Mouse (Mus musculus) limb, embryonic 14.5 days (tissue): ENCODE data around the gene Ubqlnl. TPM values are rescaled to one million over a fixed set of nuclear protein-coding genes. Genes with fewer than 3 reads are reported as not detected.

Source experiments
- ATAC-seq: fragments of 200-750 bp; cut with Nextera tagmentation; 2 replicates; pipeline ENCODE4 v1.8.0; 2017; ENCODE audit warnings: low read depth, moderate number of reproducible peaks, moderate TSS enrichment; ENCODE audit not compliant: low FRiP score
- DNase-seq: peaks from one replicate; pipeline ENCODE4 v3.0.0-alpha.2; 2015; ENCODE audit warnings: low spot score
- H3K27ac ChIP-seq: fragments of 300-500 bp; sonication (generic); replicated peaks from 2 replicates; pipeline ENCODE4 v1.5.1; 2014; ENCODE audit warnings: low read depth, mild to moderate bottlenecking, low read length, moderate library complexity, mixed read lengths
- H3K27me3 ChIP-seq: fragments of 300-500 bp; sonication (generic); 2 replicates; pipeline ENCODE4 v1.6.1; 2014; ENCODE audit warnings: low read length, mixed read lengths; ENCODE audit not compliant: control insufficient read depth, insufficient read depth
- H3K36me3 ChIP-seq: fragments of 300-500 bp; sonication (generic); 2 replicates; pipeline ENCODE4 v1.6.1; 2014; ENCODE audit warnings: mild to moderate bottlenecking, low read length, moderate library complexity, mixed read lengths; ENCODE audit not compliant: control insufficient read depth, insufficient read depth
- H3K4me1 ChIP-seq: fragments of 300-500 bp; sonication (generic); 2 replicates; pipeline ENCODE4 v1.6.1; 2014; ENCODE audit warnings: antibody characterized with exemption, low read length, mixed read lengths; ENCODE audit not compliant: control insufficient read depth, insufficient read depth
- H3K4me2 ChIP-seq: fragments of 300-500 bp; sonication (generic); replicated peaks from 2 replicates; pipeline ENCODE4 v1.6.1; 2014; ENCODE audit warnings: low read depth, mild to moderate bottlenecking, low read length, moderate library complexity; ENCODE audit not compliant: severe bottlenecking
- H3K4me3 ChIP-seq: fragments of 300-500 bp; sonication (generic); replicated peaks from 2 replicates; pipeline ENCODE4 v1.5.1; 2014; ENCODE audit warnings: low read length
- H3K9ac ChIP-seq: fragments of 300-500 bp; sonication (generic); 2 replicates; pipeline ENCODE4 v1.6.1; 2014; ENCODE audit warnings: mild to moderate bottlenecking, low read depth, low read length, moderate library complexity; ENCODE audit not compliant: severe bottlenecking
- H3K9me3 ChIP-seq: fragments of 300-500 bp; sonication (generic); 2 replicates; pipeline ENCODE4 v1.6.1; 2016; ENCODE audit warnings: low read length; ENCODE audit not compliant: control insufficient read depth
- POLR2A ChIP-seq: fragments of 200-500 bp; IDR thresholded peaks from 2 replicates; pipeline ENCODE4 v1.8.0; 2012; ENCODE audit warnings: inconsistent platforms, mild to moderate bottlenecking, moderate library complexity, borderline replicate concordance; ENCODE audit not compliant: insufficient read depth, insufficient read length; ENCODE audit errors: extremely low read depth
- WGBS: fragments of 180-500 bp; shearing (Covaris S2); extraction: QIAGEN DNeasy Blood & Tissue Kit; methylation state at CpG from one replicate; pipeline ENCODE4 v1.1.7; 2014; 5-methylcytosine and 5-hydroxymethylcytosine counted together
- polyA plus RNA-seq, 2 experiments: library from polyadenylated mRNA; depleted of rRNA in 1 of 2; stranded (reverse) in 1 of 2; unstranded in 1 of 2; fragments of >200 nt; fragmentation: Nextera tagmentation in 1 of 2; extraction: Ambion mirVana in 1 of 2; gene quantifications; 2 replicates each; pipeline versions ENCODE4 v1.2.1 to v1.2.3; 2012 to 2014

The Ubqlnl gene
- polyA plus RNA-seq, 2 experiments = not detected

GRCm38 (mm10) chr7:104178422-104179054 lies 28.2 kb upstream of the Ubqlnl start:
- Histone ChIP-seq H3K27me3 (no peaks in the 10 kb centered on the region), H3K9ac (no peak overlapping the region), H3K9me3 (no peaks in the 10 kb centered on the region), H3K27ac (no peak overlapping the region), H3K4me2 (no peak overlapping the region), H3K4me3 (no peak overlapping the region), H3K36me3 (no peaks in the 10 kb centered on the region), H3K4me1 (no peaks in the 10 kb centered on the region)
- WGBS = 73% methylated on average over 5 of the region's 5 CpGs
- ATAC-seq (no peak), DNase-seq (no peak)
- TF ChIP-seq POLR2A = no peak

DNA sequence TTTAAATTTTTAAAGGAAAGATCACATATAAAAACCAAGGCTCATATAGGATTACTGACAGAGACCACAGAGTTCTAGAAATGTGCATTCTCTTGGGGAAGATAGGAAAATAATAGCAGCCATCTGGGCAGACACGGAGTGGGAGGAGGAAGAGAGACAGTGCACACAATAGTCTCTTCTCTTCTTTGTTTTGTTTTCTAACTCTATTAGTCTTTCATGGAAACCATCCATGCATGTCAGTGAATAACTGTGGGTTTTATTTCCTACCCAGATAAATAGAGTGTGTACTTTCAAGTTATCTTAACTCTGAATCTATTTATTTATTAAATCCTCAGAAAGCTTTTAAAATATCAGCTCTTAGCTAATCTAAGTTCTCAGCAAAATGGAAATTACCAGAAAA lies 24.7 kb upstream of the Ubqlnl start:
- H3K27ac ChIP-seq = no peak overlapping the region
- H3K27me3 ChIP-seq = no peaks in the 10 kb centered on the region
- no peak for ATAC-seq
- H3K36me3 ChIP-seq = no peaks in the 10 kb centered on the region
- H3K9me3 ChIP-seq = no peaks in the 10 kb centered on the region
- 90% methylated on average over 1 of the region's 1 CpGs for WGBS
- no peak overlapping the region for H3K4me3 ChIP-seq
- H3K4me1 ChIP-seq = no peaks in the 10 kb centered on the region
- no peak overlapping the region for H3K4me2 ChIP-seq
- no peak for TF ChIP-seq POLR2A
- no peak for DNase-seq
- no peak overlapping the region for H3K9ac ChIP-seq

DNA sequence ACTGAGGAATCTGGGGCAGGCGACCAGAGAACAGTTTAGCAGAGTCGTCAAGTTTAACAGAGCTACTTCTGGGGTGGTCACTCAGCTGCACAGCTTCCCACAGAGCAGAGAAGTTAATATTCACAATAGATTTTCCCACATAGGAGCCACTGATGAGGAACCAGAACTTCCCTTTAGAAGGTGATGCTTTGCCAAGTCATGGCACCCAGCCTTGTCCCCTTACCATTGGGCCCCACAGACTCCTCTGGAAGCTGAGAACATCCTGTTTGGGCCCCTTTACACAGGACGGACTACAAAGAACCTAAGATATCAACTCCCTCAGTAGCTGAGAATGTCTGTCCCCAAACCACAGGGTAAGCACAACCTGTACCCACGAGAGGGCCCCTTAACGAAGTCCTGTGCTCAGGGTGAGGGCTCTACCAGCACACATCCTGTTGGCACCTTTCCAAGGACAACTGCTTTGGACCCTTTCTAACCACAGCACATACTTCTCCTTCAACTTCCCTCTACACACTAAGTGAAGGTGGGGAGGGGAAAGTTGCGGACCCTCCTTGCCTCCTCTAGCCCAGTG lies 19.4 kb upstream of the Ubqlnl start:
- no peaks in the 10 kb centered on the region for H3K36me3 ChIP-seq
- H3K4me1 ChIP-seq = no peaks in the 10 kb centered on the region
- no peaks in the 10 kb centered on the region for H3K27me3 ChIP-seq
- H3K4me2 ChIP-seq = no peak overlapping the region
- no peaks in the 10 kb centered on the region for H3K9me3 ChIP-seq
- no peak overlapping the region for H3K9ac ChIP-seq
- WGBS = 63% methylated on average over 6 of the region's 6 CpGs
- ATAC-seq (no peak), DNase-seq (no peak)
- H3K4me3 ChIP-seq = no peak overlapping the region
- H3K27ac ChIP-seq = no peak overlapping the region
- TF ChIP-seq POLR2A = no peak

GRCm38 (mm10) chr7:104167105-104167504 lies 16.7 kb upstream of the Ubqlnl start:
- 82% methylated on average over 6 of the region's 6 CpGs for WGBS
- no peak for TF ChIP-seq POLR2A
- Histone ChIP-seq H3K9ac (no peak overlapping the region), H3K9me3 (no peaks in the 10 kb centered on the region), H3K36me3 (no peaks in the 10 kb centered on the region), H3K4me1 (no peaks in the 10 kb centered on the region), H3K4me2 (no peak overlapping the region), H3K27ac (no peak overlapping the region), H3K27me3 (no peaks in the 10 kb centered on the region), H3K4me3 (no peak overlapping the region)
- DNase-seq (no peak), ATAC-seq (no peak)

DNA sequence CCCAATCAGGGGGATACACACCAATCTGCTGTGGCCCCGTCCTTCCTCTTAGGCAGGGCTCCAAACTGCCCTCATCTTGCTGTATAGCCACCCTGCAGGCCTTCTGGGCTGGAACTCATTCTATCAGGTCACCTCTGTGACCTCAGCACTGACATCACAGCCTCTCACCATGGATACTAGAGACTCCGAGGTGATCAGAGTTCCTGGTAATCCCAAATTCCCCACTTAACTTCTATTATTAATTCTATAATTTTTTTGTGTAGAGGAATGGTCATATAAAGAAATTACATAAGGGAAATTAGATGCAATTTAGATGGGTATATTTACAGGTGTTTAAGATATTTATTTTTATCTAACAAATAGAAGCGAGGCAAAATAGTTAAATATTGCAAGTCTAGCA lies 7.2 kb downstream of the Ubqlnl start, which contains the start of gene Ubqln3:
Gene Ubqln3 (minus strand): TSS at position 101 of the 400 bp plus-strand sequence.
- no peaks in the 10 kb centered on the region for H3K36me3 ChIP-seq
- no peaks in the 10 kb centered on the region for H3K9me3 ChIP-seq
- no peaks in the 10 kb centered on the region for H3K27me3 ChIP-seq
- H3K9ac ChIP-seq = no peak within 1 kb of the TSS
- no peak within 1 kb of the TSS for H3K4me2 ChIP-seq
- H3K4me3 ChIP-seq = no peak within 1 kb of the TSS
- ATAC-seq = no peak
- TF ChIP-seq POLR2A = no peak
- H3K27ac ChIP-seq = no peak within 1 kb of the TSS
- no peak for DNase-seq
- H3K4me1 ChIP-seq = no peaks in the 10 kb centered on the region
- WGBS = 76% methylated on average over 3 of the region's 3 CpGs

DNA sequence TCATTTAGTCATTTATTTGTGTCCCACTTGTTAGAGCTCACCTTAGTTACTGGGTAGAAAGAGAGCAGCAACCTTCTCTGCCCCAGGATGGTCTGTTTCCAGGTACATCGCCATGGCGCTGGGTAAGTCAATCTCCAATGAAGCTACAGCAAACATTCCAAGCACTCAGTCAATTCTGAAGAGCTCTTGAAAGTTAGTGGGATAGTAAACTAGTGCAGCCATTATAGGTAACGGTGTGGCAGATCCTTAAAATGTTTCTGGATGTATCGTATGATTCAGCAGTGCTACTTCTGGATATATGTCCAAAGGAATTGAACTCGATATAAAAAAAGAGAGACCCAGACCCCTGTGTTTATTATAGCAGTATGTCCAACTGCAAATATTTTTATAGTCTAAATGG lies 13.1 kb downstream of the Ubqlnl start, which contains the start of gene Olfr643:
Gene Olfr643 (minus strand): TSS at position 101 of the 400 bp plus-strand sequence.
- H3K9ac ChIP-seq = no peak within 1 kb of the TSS
- no peak within 1 kb of the TSS for H3K4me2 ChIP-seq
- no peak for TF ChIP-seq POLR2A
- 83% methylated on average over 5 of the region's 5 CpGs for WGBS
- H3K9me3 ChIP-seq = no peaks in the 10 kb centered on the region
- H3K36me3 ChIP-seq = no peaks in the 10 kb centered on the region
- ATAC-seq (no peak), DNase-seq (no peak)
- no peak within 1 kb of the TSS for H3K4me3 ChIP-seq
- H3K4me1 ChIP-seq = no peaks in the 10 kb centered on the region
- H3K27me3 ChIP-seq = no peaks in the 10 kb centered on the region
- H3K27ac ChIP-seq = no peak within 1 kb of the TSS
